Mouse (Mus musculus) forebrain, embryonic 11.5 days (tissue): ENCODE data around the gene Ehd2. TPM values are rescaled to one million over a fixed set of nuclear protein-coding genes. Genes with fewer than 3 reads are reported as not detected.

Experiments
- ATAC-seq: fragments of 200-750 bp; cut with Nextera tagmentation; replicated peaks from 2 replicates; pipeline ENCODE4 v1.8.0; 2017; ENCODE audit warnings: moderate TSS enrichment; ENCODE audit not compliant: low FRiP score
- DNase-seq: peaks from one replicate; pipeline ENCODE4 v3.0.0-alpha.2; 2017; ENCODE audit warnings: low spot score
- H3K27ac ChIP-seq: fragments of 300-500 bp; sonication (generic); 2 replicates; pipeline ENCODE4 v1.5.1; 2014; ENCODE audit warnings: low read depth, low read length
- H3K27me3 ChIP-seq: fragments of 300-500 bp; sonication (generic); 2 replicates; pipeline ENCODE4 v1.6.1; 2014; ENCODE audit warnings: mild to moderate bottlenecking, low read length, mixed read lengths; ENCODE audit not compliant: control insufficient read depth, insufficient read depth
- H3K36me3 ChIP-seq: fragments of 300-500 bp; sonication (generic); 2 replicates; pipeline ENCODE4 v1.6.1; 2014; ENCODE audit warnings: mild to moderate bottlenecking, low read length, moderate library complexity, mixed read lengths; ENCODE audit not compliant: control insufficient read depth, insufficient read depth
- H3K4me1 ChIP-seq: fragments of 300-500 bp; sonication (generic); replicated peaks from 2 replicates; pipeline ENCODE4 v1.6.1; 2014; ENCODE audit warnings: low read length, mixed read lengths; ENCODE audit not compliant: control insufficient read depth, insufficient read depth
- H3K4me2 ChIP-seq: fragments of 300-500 bp; sonication (generic); 2 replicates; pipeline ENCODE4 v1.6.1; 2014; ENCODE audit warnings: low read depth, mild to moderate bottlenecking, low read length, moderate library complexity, mixed read lengths; ENCODE audit not compliant: severe bottlenecking
- H3K4me3 ChIP-seq: fragments of 300-500 bp; sonication (generic); 2 replicates; pipeline ENCODE4 v1.5.1; 2014; ENCODE audit warnings: low read depth, low read length
- H3K9ac ChIP-seq: fragments of 300-500 bp; sonication (generic); 2 replicates; pipeline ENCODE4 v1.6.1; 2014; ENCODE audit warnings: low read length
- H3K9me3 ChIP-seq: fragments of 300-500 bp; sonication (generic); 2 replicates; pipeline ENCODE4 v1.6.1; 2016; ENCODE audit warnings: low read length, mixed read lengths; ENCODE audit not compliant: control insufficient read depth
- whole genome bisulfite sequencing: fragments of 180-500 bp; shearing (Covaris S2); extraction: QIAGEN DNeasy Blood & Tissue Kit; methylation state at CpG from one replicate; pipeline ENCODE4 v1.1.7; 2014; 5-methylcytosine and 5-hydroxymethylcytosine counted together
- polyA plus RNA-seq: library from polyadenylated mRNA; unstranded; fragments of >200 nt; fragmentation: Nextera tagmentation; extraction: Ambion mirVana; gene quantifications from 2 replicates; pipeline ENCODE4 v1.2.1, GENCODE M21; 2014

The Ehd2 gene
- polyA plus RNA-seq, 1 experiment from 2014 or later = 11.3 TPM

DNA sequence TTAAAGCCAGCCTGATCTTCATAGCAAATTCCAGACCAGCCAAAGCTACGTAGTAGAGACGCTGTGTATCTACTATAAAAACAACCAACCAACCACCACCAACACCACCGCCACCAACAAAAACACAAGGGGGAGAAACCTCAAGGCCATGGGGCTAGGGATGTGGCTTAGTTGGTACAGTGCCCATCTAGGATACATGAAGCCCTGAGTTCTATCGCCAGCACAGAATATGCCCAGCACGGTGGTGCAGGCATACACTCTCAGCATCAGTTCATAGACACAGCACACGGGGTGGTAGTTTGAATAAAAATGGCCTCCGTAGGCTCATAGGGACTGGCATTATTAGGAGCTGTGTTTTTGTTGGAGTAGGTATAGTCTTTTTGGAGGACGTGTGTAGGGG lies 955 bp upstream of the Ehd2 start:
- H3K9me3 ChIP-seq = no peaks in the 10 kb centered on the region
- peaks cover 9% of the 10 kb centered on the region; the same call in 1 of the 2 replicates for H3K36me3 ChIP-seq
- no peak overlapping the region for H3K4me2 ChIP-seq
- no peak for ATAC-seq
- no peaks in the 10 kb centered on the region for H3K4me1 ChIP-seq
- no peak overlapping the region for H3K4me3 ChIP-seq
- no peak overlapping the region for H3K9ac ChIP-seq
- DNase-seq = no peak
- no peaks in the 10 kb centered on the region for H3K27me3 ChIP-seq
- no peak overlapping the region for H3K27ac ChIP-seq
- 90% methylated on average over 8 of the region's 8 CpGs for WGBS

DNA sequence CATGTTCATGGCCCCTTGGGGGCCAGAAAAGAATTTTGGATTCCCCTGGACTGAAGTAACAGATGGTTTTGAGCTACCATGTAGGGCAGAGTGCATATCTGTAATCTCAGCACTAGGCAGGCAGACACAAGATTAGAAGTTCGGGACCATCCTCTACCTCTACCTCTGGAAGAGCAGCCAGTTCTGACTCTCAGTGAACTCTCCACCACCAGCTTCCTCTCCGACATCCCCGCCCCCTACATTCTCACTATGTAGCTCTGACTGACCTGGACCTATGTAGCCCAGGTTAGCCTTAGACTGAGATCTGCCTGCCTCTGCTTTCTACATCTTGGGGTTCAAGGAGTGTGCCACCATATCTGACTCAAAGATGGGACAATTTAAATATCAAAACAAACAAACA lies 878 bp downstream of the Ehd2 start:
- no peak overlapping the region for H3K9ac ChIP-seq
- H3K4me3 ChIP-seq = no peak overlapping the region
- H3K4me2 ChIP-seq = no peak overlapping the region
- H3K27ac ChIP-seq = no peak overlapping the region
- no peaks in the 10 kb centered on the region for H3K27me3 ChIP-seq
- H3K4me1 ChIP-seq = no peaks in the 10 kb centered on the region
- DNase-seq (no peak), ATAC-seq (no peak)
- WGBS = 74% methylated on average over 3 of the region's 3 CpGs
- H3K9me3 ChIP-seq = no peaks in the 10 kb centered on the region
- no peaks in the 10 kb centered on the region for H3K36me3 ChIP-seq

DNA sequence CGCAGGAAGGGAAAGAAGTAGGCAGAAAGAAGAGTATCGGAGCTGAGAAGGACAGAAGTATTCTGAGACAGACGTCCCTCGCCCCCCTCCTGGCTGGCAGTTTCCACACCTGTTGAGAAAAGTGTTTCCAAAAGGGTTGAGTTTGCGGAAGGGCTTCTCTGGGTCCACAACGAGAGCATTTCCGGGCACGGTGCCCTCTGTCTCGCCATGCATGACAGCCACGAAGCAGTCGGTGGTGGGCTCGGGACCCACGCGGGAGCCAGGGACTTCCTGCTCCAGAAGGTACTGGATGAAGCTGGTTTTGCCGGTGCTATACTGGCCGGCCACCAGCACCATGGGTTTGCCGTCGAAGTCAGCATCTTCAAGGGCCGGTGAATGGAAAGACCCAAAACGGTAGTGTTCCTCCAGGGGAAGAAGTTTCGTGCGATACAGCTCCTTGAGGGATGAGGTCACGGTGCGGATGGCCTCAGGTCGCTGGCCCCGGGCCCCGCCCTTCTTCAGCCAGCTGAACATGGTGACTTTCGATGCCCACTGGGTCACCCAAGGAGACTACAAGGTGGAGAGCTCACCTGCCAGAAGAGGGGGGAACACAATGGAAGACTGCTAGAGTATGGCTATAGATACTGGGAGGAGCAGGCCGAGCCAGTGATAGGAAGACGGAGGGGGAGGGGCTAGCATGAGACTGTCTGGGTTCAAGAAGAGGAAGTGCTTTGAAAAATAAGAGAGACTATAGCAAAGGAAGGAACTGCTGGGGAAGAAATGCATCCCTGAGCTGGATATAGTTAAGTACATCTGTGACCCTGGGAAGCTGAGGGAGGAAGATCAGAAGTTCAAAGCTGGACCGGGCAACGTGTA lies 3.3 kb downstream of the Ehd2 start:
- no peak for DNase-seq
- H3K4me3 ChIP-seq = no peak overlapping the region
- H3K4me1 ChIP-seq = no peaks in the 10 kb centered on the region
- no peak overlapping the region for H3K9ac ChIP-seq
- whole genome bisulfite sequencing = 87% methylated on average over 32 of the region's 32 CpGs
- no peak for ATAC-seq
- H3K9me3 ChIP-seq = no peaks in the 10 kb centered on the region
- no peak overlapping the region for H3K27ac ChIP-seq
- no peak overlapping the region for H3K4me2 ChIP-seq
- H3K27me3 ChIP-seq = no peaks in the 10 kb centered on the region
- H3K36me3 ChIP-seq = no peaks in the 10 kb centered on the region

DNA sequence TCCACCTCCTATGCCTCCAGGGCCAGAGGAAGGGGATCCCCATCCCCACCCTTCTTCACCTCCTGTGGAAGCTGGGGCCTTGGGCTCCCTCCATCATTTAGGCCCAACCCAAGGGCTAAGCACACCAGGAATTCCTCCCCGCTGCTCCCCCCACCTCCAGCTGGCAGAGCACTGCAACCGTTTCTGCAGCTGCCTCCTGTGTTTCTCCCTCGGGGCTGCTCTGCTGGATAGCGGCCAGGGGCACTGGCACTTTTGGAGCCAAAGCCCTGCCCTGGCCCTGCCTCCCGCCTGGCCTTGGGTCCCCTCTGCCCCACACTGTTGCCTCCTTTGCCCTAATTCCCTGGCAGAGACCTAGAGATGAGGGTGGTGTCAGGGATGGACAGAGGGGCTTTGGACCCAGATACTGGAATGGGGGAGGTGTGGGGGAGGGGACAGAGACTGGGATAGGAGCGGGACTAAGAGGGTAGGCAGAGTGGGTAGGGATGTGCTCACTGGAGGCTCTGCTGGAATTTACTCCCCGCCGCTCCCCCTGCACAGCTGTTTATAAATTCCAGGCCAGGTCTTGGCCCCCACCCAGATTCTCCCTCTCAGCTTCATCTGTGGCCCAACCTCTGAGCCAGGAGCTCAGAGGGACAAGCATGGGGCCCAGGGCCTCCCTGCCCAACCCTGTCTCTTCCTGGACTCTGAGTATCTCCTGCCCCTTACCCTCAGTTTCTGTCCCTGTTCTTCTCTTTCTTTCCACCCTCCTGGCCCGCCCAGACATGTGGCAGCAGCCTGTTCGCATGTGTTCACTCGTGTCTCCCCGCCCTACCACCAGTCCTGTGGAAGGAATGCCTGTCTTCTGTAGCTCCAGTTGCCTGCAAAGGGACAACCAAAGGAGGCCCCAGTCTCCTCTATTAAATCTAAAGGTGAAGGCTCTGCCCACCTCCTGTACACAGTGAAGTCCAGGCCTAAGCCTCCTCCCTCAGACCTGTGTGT lies 4.8 kb downstream of the Ehd2 start:
- Histone ChIP-seq H3K27me3 (no peaks in the 10 kb centered on the region), H3K9me3 (no peaks in the 10 kb centered on the region), H3K4me1 (no peaks in the 10 kb centered on the region), H3K4me2 (no peak overlapping the region), H3K9ac (no peak overlapping the region), H3K27ac (no peak overlapping the region), H3K36me3 (no peaks in the 10 kb centered on the region), H3K4me3 (no peak overlapping the region)
- WGBS = 37% methylated on average over 12 of the region's 12 CpGs
- DNase-seq = no peak
- ATAC-seq = no peak

DNA sequence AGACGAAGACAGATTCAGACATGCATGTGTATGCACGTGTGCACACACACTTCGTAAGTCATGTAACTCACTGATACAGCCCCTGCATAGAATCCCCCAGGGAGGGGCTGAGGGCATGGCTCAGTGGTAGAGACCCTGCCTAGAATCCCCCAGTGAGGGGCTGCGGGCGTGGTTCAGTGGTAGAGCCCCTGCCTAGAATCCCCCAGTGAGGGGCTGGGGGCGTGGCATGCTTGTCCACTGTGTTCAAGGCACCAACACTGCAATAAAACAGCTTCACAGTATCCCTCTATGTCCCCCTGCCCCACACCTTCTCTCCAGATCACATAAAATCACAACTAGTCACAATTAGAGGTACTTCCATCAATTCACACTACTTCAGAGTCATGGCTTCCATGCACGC lies 5.6 kb downstream of the Ehd2 start:
- Histone ChIP-seq H3K27me3 (no peaks in the 10 kb centered on the region), H3K27ac (no peak overlapping the region), H3K4me1 (no peaks in the 10 kb centered on the region), H3K9ac (no peak overlapping the region), H3K4me3 (no peak overlapping the region), H3K36me3 (no peaks in the 10 kb centered on the region), H3K9me3 (no peaks in the 10 kb centered on the region), H3K4me2 (no peak overlapping the region)
- ATAC-seq = no peak
- 87% methylated on average over 7 of the region's 7 CpGs for WGBS
- DNase-seq = no peak

DNA sequence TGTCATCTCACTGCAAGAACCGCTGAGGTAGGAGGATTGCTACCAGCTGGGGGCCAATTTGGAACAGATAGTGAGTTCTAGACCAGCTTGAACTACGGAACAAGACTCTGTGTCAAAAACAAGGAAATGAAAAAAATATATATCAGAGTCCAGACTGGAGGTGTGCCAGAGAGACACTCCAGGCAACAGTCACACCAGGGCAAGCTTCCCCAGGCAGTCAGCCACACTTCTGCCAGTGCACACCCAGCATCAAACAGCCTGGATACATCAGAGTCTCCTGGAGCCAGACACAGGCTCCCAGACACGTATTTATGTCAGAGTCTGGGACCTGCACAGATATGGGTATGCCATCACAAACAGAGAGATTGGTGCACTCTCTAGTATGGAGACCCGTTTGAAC lies 6.1 kb downstream of the Ehd2 start:
- no peak overlapping the region for H3K4me3 ChIP-seq
- DNase-seq = no peak
- no peak overlapping the region for H3K4me2 ChIP-seq
- H3K4me1 ChIP-seq = no peaks in the 10 kb centered on the region
- H3K36me3 ChIP-seq = no peaks in the 10 kb centered on the region
- 70% methylated on average over 4 of the region's 4 CpGs for WGBS
- H3K27ac ChIP-seq = no peak overlapping the region
- H3K27me3 ChIP-seq = no peaks in the 10 kb centered on the region
- no peaks in the 10 kb centered on the region for H3K9me3 ChIP-seq
- no peak for ATAC-seq
- H3K9ac ChIP-seq = no peak overlapping the region

DNA sequence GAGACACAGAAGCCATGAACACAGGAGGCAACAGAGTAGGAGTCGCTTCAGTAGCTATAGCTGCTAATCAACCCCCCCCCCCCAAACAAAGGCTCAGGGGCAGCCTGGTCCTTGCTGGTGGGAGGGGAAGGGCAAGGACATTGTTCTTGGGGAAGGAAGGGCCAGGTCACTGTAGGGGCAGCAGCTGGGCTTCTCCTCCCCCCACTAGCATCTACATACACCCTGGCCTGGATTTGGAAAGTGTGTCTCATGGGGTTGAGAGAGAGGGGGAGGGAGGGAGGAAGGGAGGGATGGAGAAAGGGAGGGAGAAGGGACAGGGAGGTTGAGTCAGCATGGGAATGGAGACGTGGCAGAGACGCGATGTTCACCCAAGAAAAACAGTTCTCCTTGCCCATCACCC lies 6.7 kb downstream of the Ehd2 start:
- no peak for DNase-seq
- ATAC-seq = no peak
- Histone ChIP-seq H3K4me1 (no peaks in the 10 kb centered on the region), H3K4me3 (no peak overlapping the region), H3K36me3 (no peaks in the 10 kb centered on the region), H3K9ac (no peak overlapping the region), H3K27me3 (no peaks in the 10 kb centered on the region), H3K9me3 (no peaks in the 10 kb centered on the region), H3K4me2 (no peak overlapping the region), H3K27ac (no peak overlapping the region)
- WGBS = 48% methylated on average over 4 of the region's 4 CpGs

DNA sequence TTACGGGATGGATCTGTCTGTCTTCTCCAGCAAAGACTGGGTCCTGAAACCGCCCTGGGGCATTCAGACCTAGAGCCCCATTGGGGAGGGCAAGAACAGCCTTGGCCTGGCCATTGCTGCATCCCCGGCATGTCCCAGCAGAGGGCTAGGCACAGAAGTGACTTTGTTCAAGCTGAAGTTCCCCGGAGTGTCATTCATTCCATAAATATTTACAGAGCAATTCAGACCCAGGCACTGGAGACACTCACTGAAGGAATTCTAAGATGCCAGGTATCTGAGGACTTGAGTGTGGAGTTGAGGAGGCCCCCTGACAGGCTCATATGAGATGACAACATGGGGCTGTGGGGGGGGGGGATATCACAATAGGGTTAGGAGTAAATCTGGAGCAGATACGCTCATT lies 11.2 kb downstream of the Ehd2 start:
- Histone ChIP-seq H3K4me3 (no peak overlapping the region), H3K4me2 (no peak overlapping the region), H3K27ac (no peak overlapping the region), H3K36me3 (no peaks in the 10 kb centered on the region), H3K4me1 (no peaks in the 10 kb centered on the region), H3K9me3 (no peaks in the 10 kb centered on the region; the same call in 1 of the 2 replicates), H3K27me3 (no peaks in the 10 kb centered on the region), H3K9ac (no peak overlapping the region)
- no peak for DNase-seq
- 82% methylated on average over 5 of the region's 5 CpGs for WGBS
- ATAC-seq = no peak
